Mouse (Mus musculus): Measurements from ENCODE around the gene Tmco5. TPM values are rescaled to one million over a fixed set of nuclear protein-coding genes. Genes with fewer than 3 reads are reported as not detected.

Tmco5 gene
- polyA plus RNA-seq (2012; rRNA removed) = 0.16 and 0.30 TPM in 2 replicates

GRCm38 (mm10) chr2:116878391-116878790, at the start of gene Tmco5:
Gene Tmco5, plus strand, starts transcription at chr2:116878691.

Other genes starting within 250 kb of the Tmco5 start
- 19.1 and 19.9 TPM in 2 replicates for gene Spred1, start 242.7 kb downstream of the Tmco5 start, polyA plus RNA-seq (2012; rRNA removed)